Mouse (Mus musculus) lung, adult 10 weeks (tissue): Measurements from ENCODE around the gene Mael. TPM values are rescaled to one million over a fixed set of nuclear protein-coding genes. Genes with fewer than 3 reads are reported as not detected.

Experiments
- polyA plus RNA-seq: library from polyadenylated mRNA; stranded (reverse); fragments of 350-450 nt; fragmentation: Illumina TruSeq; extraction: RNeasy Lipid Tissue Mini Kit (QIAGEN cat#74804); gene quantifications from one replicate; pipeline ENCODE4 v1.2.3, GENCODE M21; 2014; ENCODE audit warnings: low read depth, low replicate concordance; ENCODE audit not compliant: insufficient read depth

The Mael gene
- polyA plus RNA-seq, result 0.20 TPM

GRCm38 (mm10) chr1:166238315-166238969, at the start of gene Mael:
Mael (minus strand) TSS chr1:166238747.

DNA sequence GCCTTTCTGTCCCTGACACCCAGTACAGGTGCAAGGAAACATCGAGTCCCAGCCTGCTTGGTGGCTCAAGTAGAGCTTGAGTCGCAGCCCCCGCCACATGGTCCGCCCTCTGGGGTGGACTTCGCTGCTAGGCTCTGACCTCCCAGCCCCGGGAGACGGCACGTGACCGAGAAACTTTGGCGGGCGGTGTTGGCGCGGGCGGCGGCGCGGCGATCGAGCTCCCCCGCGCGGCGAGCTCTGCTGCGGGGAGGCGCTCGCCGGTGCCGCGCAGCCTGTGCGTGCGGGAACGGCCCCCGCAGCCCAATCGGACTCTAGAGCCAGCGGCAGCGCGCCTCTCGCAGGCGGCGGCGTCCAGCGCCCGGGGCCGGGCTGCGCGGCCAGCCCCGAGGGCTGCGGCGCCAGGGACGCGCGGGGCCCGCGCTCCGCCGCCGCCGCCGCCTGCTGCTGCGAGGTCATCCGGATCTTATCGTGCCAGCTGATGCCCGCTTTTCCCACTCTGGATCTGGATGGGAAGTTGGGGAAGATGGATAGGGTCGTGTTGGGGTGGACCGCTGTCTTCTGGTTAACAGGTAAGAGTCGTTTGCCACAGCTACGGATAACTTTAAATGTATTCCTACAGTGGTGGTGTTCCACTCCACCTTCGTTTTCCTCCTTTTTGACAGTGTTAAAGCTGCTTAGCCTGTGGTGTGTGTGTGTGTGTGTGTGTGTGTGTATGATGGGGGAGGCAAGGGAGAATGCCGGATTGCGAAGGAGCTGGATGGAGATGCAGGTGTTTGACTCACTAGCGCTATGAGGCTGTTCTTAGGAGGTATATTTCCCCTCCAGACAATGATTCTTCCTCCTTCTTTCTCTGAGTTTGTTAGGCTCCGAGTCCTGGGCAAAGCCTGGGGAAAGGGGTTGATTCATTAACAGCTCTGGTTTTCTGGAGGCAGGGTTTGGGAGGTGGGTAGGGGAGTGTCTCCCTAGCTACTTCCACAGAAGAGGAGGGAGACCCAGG, 15.6 kb upstream of the Mael start, which contains the start of gene Ildr2:
Gene Ildr2 (plus strand): TSS at position 242 of the 997 bp plus-strand sequence.

Other genes starting within 250 kb of the Mael start
- 1.6 TPM for gene Pou2f1, start 236.1 kb downstream of the Mael start, polyA plus RNA-seq
- gene Dusp27, start 110.8 kb downstream of the Mael start, polyA plus RNA-seq, result 0.32 TPM
- gene Gpa33, start 108.5 kb downstream of the Mael start, polyA plus RNA-seq, result not detected
- gene Ildr2, start 15.4 kb upstream of the Mael start, polyA plus RNA-seq, result 1.3 TPM
- gene Tada1, start 140.3 kb upstream of the Mael start, polyA plus RNA-seq, result 13.8 TPM
- gene Pogk, start 171.1 kb upstream of the Mael start, polyA plus RNA-seq, result 2.9 TPM